Mouse (Mus musculus): ENCODE data around the gene Dnlz.

The Dnlz gene

GRCm38 (mm10) chr2:26324917-26325316 is 27.0 kb downstream of the Dnlz start:
- ATAC-seq (ENCODE audit: insufficient number of reproducible peaks, low FRiP score, low TSS enrichment) = no peak

GRCm38 (mm10) chr2:26323589-26324325 is 28.2 kb downstream of the Dnlz start:
- no peak for ATAC-seq (ENCODE audit: insufficient number of reproducible peaks, low FRiP score, low TSS enrichment)

- no peak for ATAC-seq (ENCODE audit: insufficient number of reproducible peaks, low FRiP score, low TSS enrichment)
These were observed 31.4 kb downstream of the Dnlz start for GRCm38 (mm10) chr2:26320245-26321185.

GRCm38 (mm10) chr2:26319519-26320244 is 32.2 kb downstream of the Dnlz start:
- ATAC-seq (ENCODE audit: insufficient number of reproducible peaks, low FRiP score, low TSS enrichment) = no peak

GRCm38 (mm10) chr2:26319109-26319508 is 32.8 kb downstream of the Dnlz start:
- no peak for ATAC-seq (ENCODE audit: insufficient number of reproducible peaks, low FRiP score, low TSS enrichment)

GRCm38 (mm10) chr2:26317991-26318672 is 33.8 kb downstream of the Dnlz start:
- no peak for ATAC-seq (ENCODE audit: insufficient number of reproducible peaks, low FRiP score, low TSS enrichment)

GRCm38 (mm10) chr2:26317371-26317770 is 34.5 kb downstream of the Dnlz start:
- ATAC-seq (ENCODE audit: insufficient number of reproducible peaks, low FRiP score, low TSS enrichment) = no peak

GRCm38 (mm10) chr2:26316576-26317246 is 35.2 kb downstream of the Dnlz start:
- no peak for ATAC-seq (ENCODE audit: insufficient number of reproducible peaks, low FRiP score, low TSS enrichment)

- peak; percentile 31; the same call in 1 of the 2 replicates for ATAC-seq (ENCODE audit: insufficient number of reproducible peaks, low FRiP score, low TSS enrichment)
These were observed 36.0 kb downstream of the Dnlz start for GRCm38 (mm10) chr2:26315925-26316311.

- ATAC-seq (ENCODE audit: insufficient number of reproducible peaks, low FRiP score, low TSS enrichment) = peak; percentile 27; the same call in 1 of the 2 replicates
These were observed 36.6 kb downstream of the Dnlz start, which contains the start of gene Gpsm1 for GRCm38 (mm10) chr2:26315072-26315924. Gene Gpsm1, plus strand, starts transcription at chr2:26315515.

- peak; percentile 70; the same call in 1 of the 2 replicates for ATAC-seq (ENCODE audit: insufficient number of reproducible peaks, low FRiP score, low TSS enrichment)
These were observed 37.4 kb downstream of the Dnlz start for GRCm38 (mm10) chr2:26314281-26315071.

GRCm38 (mm10) chr2:26313394-26313793 is 38.5 kb downstream of the Dnlz start:
- ATAC-seq (ENCODE audit: insufficient number of reproducible peaks, low FRiP score, low TSS enrichment) = no peak

GRCm38 (mm10) chr2:26312812-26313211 is 39.1 kb downstream of the Dnlz start:
- ATAC-seq (ENCODE audit: insufficient number of reproducible peaks, low FRiP score, low TSS enrichment) = no peak

GRCm38 (mm10) chr2:26311936-26312335 is 40.0 kb downstream of the Dnlz start:
- no peak for ATAC-seq (ENCODE audit: insufficient number of reproducible peaks, low FRiP score, low TSS enrichment)

- no peak for ATAC-seq (ENCODE audit: insufficient number of reproducible peaks, low FRiP score, low TSS enrichment)
These were observed 42.2 kb downstream of the Dnlz start for GRCm38 (mm10) chr2:26309739-26310138.

- ATAC-seq (ENCODE audit: insufficient number of reproducible peaks, low FRiP score, low TSS enrichment) = no peak
These were observed 45.2 kb downstream of the Dnlz start for GRCm38 (mm10) chr2:26306702-26307101.

GRCm38 (mm10) chr2:26305555-26305954 is 46.4 kb downstream of the Dnlz start:
- ATAC-seq (ENCODE audit: insufficient number of reproducible peaks, low FRiP score, low TSS enrichment) = no peak

GRCm38 (mm10) chr2:26304711-26305110 is 47.2 kb downstream of the Dnlz start:
- no peak for ATAC-seq (ENCODE audit: insufficient number of reproducible peaks, low FRiP score, low TSS enrichment)

Measured in cerebellum, adult (tissue).